8 mouse cellular contexts compared by ENCODE assay signal in genomic region chr19:57007781-57008710, GRCm38 (mm10). TPM values are rescaled to one million over a fixed set of nuclear protein-coding genes. Genes with fewer than 3 reads are reported as not detected.
DNase-seq lines count a peak whose midpoint lies in the region; ATAC-seq lines count a peak whose summit lies in the region.

Gene Afap1l2 (minus strand): TSS chr19:57008228.

- WGBS in hindbrain, embryonic 16.5 days, result 2% methylated on average over 68 of the region's 68 CpGs
- WGBS in limb, embryonic 11.5 days, result 2% methylated on average over 68 of the region's 68 CpGs
- 2% methylated on average over 68 of the region's 68 CpGs for WGBS in midbrain, embryonic 14.5 days

- H3K9ac ChIP-seq in hindbrain, embryonic 16.5 days (ENCODE audit: low read depth, low read length), result peak within 1 kb of the TSS; percentile 52
- peak within 1 kb of the TSS; percentile 53 for H3K9ac ChIP-seq in limb, embryonic 11.5 days (ENCODE audit: low read length)
- peak within 1 kb of the TSS; percentile 13; the same call in 1 of the 2 replicates for H3K9ac ChIP-seq in midbrain, embryonic 14.5 days (replicated peaks; ENCODE audit: low read length)

- peak within 1 kb of the TSS; percentile 49; the same call in 1 of the 2 replicates for H3K27ac ChIP-seq in hindbrain, embryonic 16.5 days (ENCODE audit: low read depth, low read length)
- H3K27ac ChIP-seq in limb, embryonic 11.5 days (replicated peaks; ENCODE audit: low read depth, low read length), result no peak within 1 kb of the TSS
- no peak within 1 kb of the TSS for H3K27ac ChIP-seq in midbrain, embryonic 14.5 days (replicated peaks; ENCODE audit: low read depth, low read length)

- H3K27me3 ChIP-seq in hindbrain, embryonic 16.5 days (replicated peaks; ENCODE audit: control insufficient read depth, insufficient read depth, low read length), result peaks cover 8% of the 10 kb centered on the region
- H3K27me3 ChIP-seq in limb, embryonic 11.5 days (ENCODE audit: control insufficient read depth, insufficient read depth, low read length), result peaks cover 16% of the 10 kb centered on the region
- H3K27me3 ChIP-seq in midbrain, embryonic 14.5 days (ENCODE audit: control insufficient read depth, insufficient read depth, low read length), result peaks cover 22% of the 10 kb centered on the region

- H3K9me3 ChIP-seq in hindbrain, embryonic 16.5 days (ENCODE audit: control insufficient read depth, low read length), result no peaks in the 10 kb centered on the region
- H3K9me3 ChIP-seq in limb, embryonic 11.5 days (ENCODE audit: control insufficient read depth, low read length), result no peaks in the 10 kb centered on the region
- no peaks in the 10 kb centered on the region for H3K9me3 ChIP-seq in midbrain, embryonic 14.5 days (ENCODE audit: control insufficient read depth, low read length)

- peak within 1 kb of the TSS; percentile 66 for H3K4me2 ChIP-seq in hindbrain, embryonic 16.5 days (ENCODE audit: low read length)
- peak within 1 kb of the TSS; percentile 90 for H3K4me2 ChIP-seq in limb, embryonic 11.5 days (ENCODE audit: low read depth, severe bottlenecking)
- H3K4me2 ChIP-seq in midbrain, embryonic 14.5 days (ENCODE audit: low read length), result peak within 1 kb of the TSS; percentile 68

- H3K4me1 ChIP-seq in hindbrain, embryonic 16.5 days (ENCODE audit: control insufficient read depth, insufficient read depth, low read depth, low read length), result peaks cover 14% of the 10 kb centered on the region
- peaks cover 12% of the 10 kb centered on the region for H3K4me1 ChIP-seq in limb, embryonic 11.5 days (ENCODE audit: control insufficient read depth, insufficient read depth, low read length)
- H3K4me1 ChIP-seq in midbrain, embryonic 14.5 days (ENCODE audit: control insufficient read depth, insufficient read depth, low read length), result peaks cover 7% of the 10 kb centered on the region

- DNase-seq in ovary, adult 18-20 months (ENCODE audit: low spot score), result peak; percentile 45
- DNase-seq in ovary, postnatal 10 days (ENCODE audit: low spot score), result no peak
- peak; percentile 90 for DNase-seq in cerebellum, adult 9-10 months
- peak; percentile 23 to 28 for DNase-seq in gastrocnemius, adult 8-10 months (ENCODE audit: low spot score in 2 of 2)
- peak; percentile 68 for DNase-seq in limb, embryonic 11.5 days (ENCODE audit: low spot score)
- peak; percentile 53 for DNase-seq in midbrain, embryonic 14.5 days
- peak; percentile 64 to 71 for DNase-seq in urinary bladder, postnatal 36 days (ENCODE audit: low spot score in 2 of 2)

- peak; percentile 38 for ATAC-seq in hindbrain, embryonic 16.5 days
- peak; percentile 62 for ATAC-seq in limb, embryonic 11.5 days (ENCODE audit: insufficient number of reproducible peaks, low FRiP score, low TSS enrichment, low read depth)
- ATAC-seq in midbrain, embryonic 14.5 days (ENCODE audit: low FRiP score, low TSS enrichment), result no peak; the same call in none of the 2 replicates

- H3K4me3 ChIP-seq in hindbrain, embryonic 16.5 days (ENCODE audit: low read length), result peak within 1 kb of the TSS; percentile 48
- H3K4me3 ChIP-seq in limb, embryonic 11.5 days (ENCODE audit: low read depth, low read length), result peak within 1 kb of the TSS; percentile 45
- H3K4me3 ChIP-seq in midbrain, embryonic 14.5 days (replicated peaks; ENCODE audit: low read depth, low read length), result peak within 1 kb of the TSS; percentile 35

- H3K36me3 ChIP-seq in hindbrain, embryonic 16.5 days (ENCODE audit: control insufficient read depth, insufficient read depth, low read length), result no peaks in the 10 kb centered on the region
- no peaks in the 10 kb centered on the region for H3K36me3 ChIP-seq in limb, embryonic 11.5 days (ENCODE audit: control insufficient read depth, insufficient read depth, low read length)
- H3K36me3 ChIP-seq in midbrain, embryonic 14.5 days (ENCODE audit: control insufficient read depth, insufficient read depth, low read length), result no peaks in the 10 kb centered on the region

RNA-seq across cellular contexts. Expression of gene Afap1l2, which starts in this region (rescaled TPM):
- 1 to 10 TPM; 1.4 to 2.1 (median 1.8) TPM for total RNA-seq in gastrocnemius, adult 8-10 months (2022)
- 13.9 and 16.4 TPM in 2 replicates for polyA plus RNA-seq in hindbrain, embryonic 16.5 days (2015; fragmentation: Nextera tagmentation; extraction: Ambion mirVana)
- polyA plus RNA-seq in limb, embryonic 11.5 days (2014; fragmentation: Nextera tagmentation; extraction: Ambion mirVana), result 1.8 and 1.9 TPM in 2 replicates
- polyA plus RNA-seq in midbrain, embryonic 14.5 days (2014; fragmentation: Nextera tagmentation; extraction: Ambion mirVana), result 5.7 and 8.8 TPM in 2 replicates
